Mouse (Mus musculus): ENCODE data around the gene Ap2s1. TPM values are rescaled to one million over a fixed set of nuclear protein-coding genes. Genes with fewer than 3 reads are reported as not detected.

Ap2s1 gene
- polyA plus RNA-seq, 1 experiment, result 454 TPM

DNA sequence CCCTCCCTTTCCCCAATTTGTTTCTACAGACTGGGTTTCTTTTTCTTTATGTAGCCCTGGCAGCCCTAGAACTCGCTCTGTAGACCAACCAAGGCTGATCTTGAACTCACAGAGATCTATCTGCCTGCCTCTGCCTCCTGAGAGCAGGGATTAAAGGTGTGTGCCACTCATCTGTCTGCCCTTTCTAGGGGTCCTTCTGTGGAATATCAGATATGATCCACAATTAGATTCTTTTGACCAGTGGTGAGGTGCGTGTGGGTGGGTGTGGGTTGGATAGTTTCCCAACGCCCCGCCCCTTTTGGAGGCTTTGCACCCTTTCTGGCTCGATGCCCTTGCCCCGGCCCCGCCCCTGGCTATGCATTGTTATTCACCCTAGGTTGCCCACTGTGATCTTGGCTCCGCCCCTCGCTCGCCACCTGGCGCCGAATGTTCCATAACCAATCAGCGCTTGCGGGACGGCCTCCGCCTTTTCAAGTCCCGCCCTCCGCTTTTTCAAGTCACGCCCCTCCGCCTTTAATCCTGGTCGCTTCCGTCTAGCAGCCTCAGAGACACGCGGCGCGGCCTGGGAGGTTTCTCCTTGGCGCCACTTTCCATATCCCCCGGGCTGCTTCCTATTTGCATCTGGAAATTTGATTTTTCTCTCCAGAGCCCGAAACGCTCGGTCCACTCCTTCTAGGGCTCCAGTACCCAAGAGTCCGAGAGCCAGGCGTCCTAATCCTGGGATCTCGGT, 42.8 kb downstream of the Ap2s1 start, which contains the start of gene Slc1a5:
Gene Slc1a5 (plus strand): TSS at position 516 of the 730 bp plus-strand sequence.
- WGBS, result 3% methylated on average over 34 of the region's 34 CpGs
- H3K27me3 ChIP-seq (ENCODE audit: control insufficient read depth, insufficient read depth, low read length), result no peaks in the 10 kb centered on the region
- peak within 1 kb of the TSS; percentile 28 for H3K4me3 ChIP-seq (replicated peaks; ENCODE audit: insufficient read depth, low read depth, low read length)
- TF ChIP-seq CTCF (IDR thresholded peaks at IDR 0.05; ENCODE audit: borderline replicate concordance, insufficient read depth, low read depth, low read length), result no peak
- TF ChIP-seq POLR2A (IDR thresholded peaks at IDR 0.05; ENCODE audit: borderline replicate concordance, insufficient read depth, low read length), result no peak
- H3K4me1 ChIP-seq (ENCODE audit: control insufficient read depth, insufficient read depth, low read length), result no peaks in the 10 kb centered on the region
- DNase-seq, result peak; percentile 56 to 61
- H3K27ac ChIP-seq (ENCODE audit: insufficient read depth, low read length), result no peak within 1 kb of the TSS

DNA sequence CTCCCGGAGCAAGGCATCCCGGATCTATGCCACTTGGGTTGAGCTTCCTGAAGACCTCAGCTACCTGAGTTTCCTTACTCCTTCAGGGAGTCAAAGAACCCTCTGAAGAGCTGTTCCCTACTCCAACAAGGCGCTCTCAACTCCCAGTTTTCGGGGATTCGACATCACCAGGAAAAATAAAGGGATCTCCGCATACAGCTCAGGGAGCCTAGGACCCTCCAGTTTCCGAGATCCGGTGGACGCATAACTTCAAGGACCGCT, 43.3 kb downstream of the Ap2s1 start:
- Histone ChIP-seq H3K4me1 (ENCODE audit: control insufficient read depth, insufficient read depth, low read length) (no peaks in the 10 kb centered on the region), H3K27ac (ENCODE audit: insufficient read depth, low read length) (no peak overlapping the region), H3K4me3 (replicated peaks; ENCODE audit: insufficient read depth, low read depth, low read length) (peak overlapping the region; percentile 28), H3K27me3 (ENCODE audit: control insufficient read depth, insufficient read depth, low read length) (no peaks in the 10 kb centered on the region)
- under 1% methylated on average over 10 of the region's 10 CpGs for WGBS
- TF ChIP-seq CTCF (IDR thresholded peaks at IDR 0.05; ENCODE audit: borderline replicate concordance, insufficient read depth, low read depth, low read length) (no peak), POLR2A (IDR thresholded peaks at IDR 0.05; ENCODE audit: borderline replicate concordance, insufficient read depth, low read length) (no peak)
- no peak for DNase-seq

DNA sequence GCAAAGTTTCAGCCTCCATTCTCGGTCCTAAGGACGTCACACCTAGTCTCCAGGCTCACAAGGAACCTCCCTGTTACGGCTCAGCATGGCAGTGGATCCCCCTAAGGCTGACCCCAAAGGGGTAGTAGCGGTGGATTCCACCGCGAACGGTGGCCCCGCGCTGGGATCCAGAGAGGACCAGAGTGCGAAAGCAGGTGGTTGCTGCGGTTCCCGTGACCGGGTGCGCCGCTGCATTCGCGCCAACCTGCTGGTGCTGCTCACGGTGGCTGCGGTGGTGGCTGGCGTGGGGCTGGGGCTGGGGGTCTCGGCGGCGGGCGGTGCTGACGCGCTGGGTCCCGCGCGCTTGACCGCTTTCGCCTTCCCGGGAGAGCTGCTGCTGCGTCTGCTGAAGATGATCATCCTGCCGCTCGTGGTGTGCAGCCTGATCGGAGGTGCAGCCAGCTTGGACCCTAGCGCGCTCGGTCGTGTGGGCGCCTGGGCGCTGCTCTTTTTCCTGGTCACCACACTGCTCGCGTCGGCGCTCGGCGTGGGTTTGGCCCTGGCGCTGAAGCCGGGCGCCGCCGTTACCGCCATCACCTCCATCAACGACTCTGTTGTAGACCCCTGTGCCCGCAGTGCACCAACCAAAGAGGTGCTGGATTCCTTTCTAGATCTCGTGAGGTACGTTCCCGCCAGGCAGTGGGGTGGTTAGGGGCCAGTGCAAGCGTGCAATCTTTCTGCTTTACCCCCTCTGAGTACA, 43.8 kb downstream of the Ap2s1 start:
- Histone ChIP-seq H3K27me3 (ENCODE audit: control insufficient read depth, insufficient read depth, low read length) (no peaks in the 10 kb centered on the region), H3K4me3 (replicated peaks; ENCODE audit: insufficient read depth, low read depth, low read length) (peak overlapping the region; percentile 28), H3K4me1 (ENCODE audit: control insufficient read depth, insufficient read depth, low read length) (no peaks in the 10 kb centered on the region), H3K27ac (ENCODE audit: insufficient read depth, low read length) (no peak overlapping the region)
- WGBS, result under 1% methylated on average over 60 of the region's 60 CpGs
- TF ChIP-seq POLR2A (IDR thresholded peaks at IDR 0.05; ENCODE audit: borderline replicate concordance, insufficient read depth, low read length) (no peak), CTCF (IDR thresholded peaks at IDR 0.05; ENCODE audit: borderline replicate concordance, insufficient read depth, low read depth, low read length) (no peak)
- DNase-seq, result no peak

DNA sequence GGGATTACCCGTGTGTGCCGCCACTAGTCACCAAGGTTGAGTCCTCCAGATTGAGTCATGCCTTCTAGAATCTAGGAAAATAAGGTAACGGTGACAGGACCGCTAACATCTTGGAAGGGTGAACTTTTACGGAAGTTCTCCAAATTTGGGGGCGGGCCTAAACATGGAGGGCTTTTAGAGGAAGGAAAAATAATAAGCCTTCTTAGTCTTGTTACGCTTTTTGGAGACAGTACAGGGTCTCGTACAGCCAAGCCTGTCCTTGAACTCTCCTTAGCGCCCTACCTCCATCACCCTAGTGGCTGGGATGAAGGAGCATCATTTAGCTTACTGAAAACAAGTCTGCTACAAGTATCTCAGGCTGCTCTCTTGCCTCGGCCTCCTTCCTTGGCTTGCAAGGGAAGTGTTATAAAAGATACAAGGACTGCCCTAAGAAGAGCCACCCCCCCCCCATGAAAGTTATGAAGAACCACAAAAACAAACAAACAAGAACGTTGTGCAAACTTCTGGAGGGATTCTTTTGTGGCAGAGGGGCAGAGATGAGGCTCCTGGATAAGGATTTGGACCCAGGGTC, 44.4 kb downstream of the Ap2s1 start:
- 21% methylated on average over 11 of the region's 11 CpGs for WGBS
- no peak for DNase-seq
- H3K4me1 ChIP-seq (ENCODE audit: control insufficient read depth, insufficient read depth, low read length), result no peaks in the 10 kb centered on the region
- TF ChIP-seq CTCF (IDR thresholded peaks at IDR 0.05; ENCODE audit: borderline replicate concordance, insufficient read depth, low read depth, low read length), result no peak
- no peak for TF ChIP-seq POLR2A (IDR thresholded peaks at IDR 0.05; ENCODE audit: borderline replicate concordance, insufficient read depth, low read length)
- H3K27me3 ChIP-seq (ENCODE audit: control insufficient read depth, insufficient read depth, low read length), result no peaks in the 10 kb centered on the region
- no peak overlapping the region for H3K4me3 ChIP-seq (replicated peaks; ENCODE audit: insufficient read depth, low read depth, low read length)
- H3K27ac ChIP-seq (ENCODE audit: insufficient read depth, low read length), result no peak overlapping the region

DNA sequence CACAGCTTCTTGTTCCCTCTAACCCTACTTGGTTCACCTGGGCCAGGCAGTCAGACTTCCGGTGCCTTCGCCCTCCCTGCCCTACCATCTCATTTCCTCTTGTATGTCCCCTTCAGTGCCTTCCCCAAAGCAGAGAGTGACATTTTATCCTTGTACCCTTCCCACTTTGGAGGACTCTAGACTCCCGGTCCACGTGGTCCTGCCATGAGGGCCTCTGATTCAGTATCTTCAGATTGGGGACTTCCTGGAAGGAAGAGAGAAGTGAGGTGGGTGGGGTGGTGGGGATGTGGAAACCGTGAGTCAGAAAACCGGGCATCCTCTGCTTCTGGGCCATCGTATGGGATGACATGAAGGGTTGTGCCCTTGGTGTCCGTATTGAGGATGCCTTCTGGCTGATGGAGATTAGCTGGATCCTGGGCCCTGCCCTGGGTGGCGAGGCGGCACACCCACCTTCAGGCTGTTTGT, 45.0 kb downstream of the Ap2s1 start:
- no peaks in the 10 kb centered on the region for H3K4me1 ChIP-seq (ENCODE audit: control insufficient read depth, insufficient read depth, low read length)
- TF ChIP-seq CTCF (IDR thresholded peaks at IDR 0.05; ENCODE audit: borderline replicate concordance, insufficient read depth, low read depth, low read length), result no peak
- no peak for TF ChIP-seq POLR2A (IDR thresholded peaks at IDR 0.05; ENCODE audit: borderline replicate concordance, insufficient read depth, low read length)
- 57% methylated on average over 10 of the region's 10 CpGs for WGBS
- no peak for DNase-seq
- H3K27me3 ChIP-seq (ENCODE audit: control insufficient read depth, insufficient read depth, low read length), result no peaks in the 10 kb centered on the region
- no peak overlapping the region for H3K27ac ChIP-seq (ENCODE audit: insufficient read depth, low read length)
- no peak overlapping the region for H3K4me3 ChIP-seq (replicated peaks; ENCODE audit: insufficient read depth, low read depth, low read length)

DNA sequence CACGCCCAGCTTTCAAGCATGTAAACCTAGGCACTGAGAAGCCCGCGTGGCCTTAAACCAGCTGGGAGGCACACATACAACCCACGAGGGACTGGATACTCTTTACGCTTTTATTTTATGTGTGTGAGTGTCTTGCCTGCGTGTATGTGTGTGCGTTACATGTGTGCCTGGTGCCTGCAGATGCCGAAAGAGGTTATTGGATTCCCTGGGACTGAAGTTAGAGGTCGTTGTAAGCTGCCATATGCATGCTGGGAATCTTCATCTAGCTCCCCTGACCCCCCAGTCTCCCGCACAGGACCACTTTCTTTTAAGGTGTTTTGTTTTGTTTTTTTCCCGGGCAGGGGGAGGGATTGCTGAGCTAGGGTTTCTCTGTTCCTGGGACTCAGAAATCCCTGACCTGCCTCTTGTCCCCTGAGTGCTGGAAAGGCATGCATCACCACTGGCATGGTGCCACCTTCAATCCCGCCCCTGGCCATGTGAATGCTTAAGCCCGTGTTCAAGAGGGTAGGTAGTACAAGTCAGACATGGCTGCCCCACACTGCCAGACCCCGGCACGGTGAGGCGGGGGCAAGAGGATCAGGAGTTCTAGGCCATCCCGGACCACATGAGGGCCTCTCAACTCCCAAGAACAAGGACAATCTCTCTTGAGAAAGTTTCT, 45.7 kb downstream of the Ap2s1 start:
- WGBS, result 38% methylated on average over 17 of the region's 17 CpGs
- Histone ChIP-seq H3K4me3 (replicated peaks; ENCODE audit: insufficient read depth, low read depth, low read length) (no peak overlapping the region), H3K27ac (ENCODE audit: insufficient read depth, low read length) (no peak overlapping the region), H3K4me1 (ENCODE audit: control insufficient read depth, insufficient read depth, low read length) (no peaks in the 10 kb centered on the region), H3K27me3 (ENCODE audit: control insufficient read depth, insufficient read depth, low read length) (no peaks in the 10 kb centered on the region)
- TF ChIP-seq CTCF (IDR thresholded peaks at IDR 0.05; ENCODE audit: borderline replicate concordance, insufficient read depth, low read depth, low read length) (no peak), POLR2A (IDR thresholded peaks at IDR 0.05; ENCODE audit: borderline replicate concordance, insufficient read depth, low read length) (no peak)
- no peak for DNase-seq

GRCm38 (mm10) chr7:16784498-16784976, 46.3 kb downstream of the Ap2s1 start:
- DNase-seq, result no peak
- no peak for TF ChIP-seq POLR2A (IDR thresholded peaks at IDR 0.05; ENCODE audit: borderline replicate concordance, insufficient read depth, low read length)
- TF ChIP-seq CTCF (IDR thresholded peaks at IDR 0.05; ENCODE audit: borderline replicate concordance, insufficient read depth, low read depth, low read length), result no peak
- no peaks in the 10 kb centered on the region for H3K4me1 ChIP-seq (ENCODE audit: control insufficient read depth, insufficient read depth, low read length)
- H3K27ac ChIP-seq (ENCODE audit: insufficient read depth, low read length), result no peak overlapping the region
- no peaks in the 10 kb centered on the region for H3K27me3 ChIP-seq (ENCODE audit: control insufficient read depth, insufficient read depth, low read length)
- no peak overlapping the region for H3K4me3 ChIP-seq (replicated peaks; ENCODE audit: insufficient read depth, low read depth, low read length)
- WGBS, result 29% methylated on average over 10 of the region's 10 CpGs
